Mouse (Mus musculus) urinary bladder, postnatal 25 days (tissue): ENCODE data around the gene Azin2.
A peak's percentile ranks its signal among the peaks of the same experiment; 100 is the strongest.

Experiments
- DNase-seq: peaks from one replicate; pipeline ENCODE4 v3.0.0; 2022; ENCODE audit warnings: low spot score

Azin2 gene

GRCm38 (mm10) chr4:128932783-128933182 is 29.5 kb downstream of the Azin2 start:
- DNase-seq, result no peak

GRCm38 (mm10) chr4:128924841-128925606 is 37.2 kb downstream of the Azin2 start:
- DNase-seq, result peak; percentile 81

- no peak for DNase-seq
These were observed 38.6 kb downstream of the Azin2 start for GRCm38 (mm10) chr4:128923603-128924002.

GRCm38 (mm10) chr4:128919106-128919505 is 43.1 kb downstream of the Azin2 start:
- no peak for DNase-seq

- no peak for DNase-seq
These were observed 44.1 kb downstream of the Azin2 start for GRCm38 (mm10) chr4:128918187-128918586.

- no peak for DNase-seq
These were observed 44.5 kb downstream of the Azin2 start for GRCm38 (mm10) chr4:128917756-128918155.

GRCm38 (mm10) chr4:128917119-128917518 is 45.1 kb downstream of the Azin2 start:
- DNase-seq, result no peak

- DNase-seq, result no peak
These were observed 48.4 kb downstream of the Azin2 start for GRCm38 (mm10) chr4:128913794-128914193.

GRCm38 (mm10) chr4:128912085-128912484 is 50.2 kb downstream of the Azin2 start:
- no peak for DNase-seq

- DNase-seq, result no peak
These were observed 51.8 kb downstream of the Azin2 start for GRCm38 (mm10) chr4:128910276-128911063.

GRCm38 (mm10) chr4:128909378-128909831 is 52.8 kb downstream of the Azin2 start:
- no peak for DNase-seq

- no peak for DNase-seq
These were observed 53.5 kb downstream of the Azin2 start for GRCm38 (mm10) chr4:128908586-128909377.

GRCm38 (mm10) chr4:128907238-128907968 is 54.8 kb downstream of the Azin2 start:
- DNase-seq, result peak; percentile 56

- no peak for DNase-seq
These were observed 55.5 kb downstream of the Azin2 start for GRCm38 (mm10) chr4:128906757-128907156.

- DNase-seq, result no peak
These were observed 57.0 kb downstream of the Azin2 start for GRCm38 (mm10) chr4:128905251-128905650.

- DNase-seq, result no peak
These were observed 58.0 kb downstream of the Azin2 start for GRCm38 (mm10) chr4:128904035-128904800.

GRCm38 (mm10) chr4:128902390-128902789 is 59.9 kb downstream of the Azin2 start:
- no peak for DNase-seq

- DNase-seq, result no peak
These were observed 61.8 kb downstream of the Azin2 start for GRCm38 (mm10) chr4:128900484-128900883.

GRCm38 (mm10) chr4:128899332-128899731 is 62.9 kb downstream of the Azin2 start:
- DNase-seq, result no peak

GRCm38 (mm10) chr4:128897911-128898421 is 64.3 kb downstream of the Azin2 start:
- no peak for DNase-seq

- no peak for DNase-seq
These were observed 65.6 kb downstream of the Azin2 start for GRCm38 (mm10) chr4:128896667-128897066.
